Mouse (Mus musculus) spleen, adult 2 months (tissue): ENCODE measurements around the gene Tsfm. TPM values are rescaled to one million over a fixed set of nuclear protein-coding genes. Genes with fewer than 3 reads are reported as not detected.

ENCODE experiments used
- DNase-seq, 2 experiments: peaks; one replicate each; pipeline versions ENCODE4 v3.0.0 to v3.0.0-alpha.2; 2012 to 2021; ENCODE audit warnings: low spot score in 2 of 2, low read depth in 1 of 2
- H3K27ac ChIP-seq: fragments of 200-500 bp; 2 replicates; pipeline ENCODE4 v1.5.1; 2012; ENCODE audit warnings: low read length, inconsistent platforms; ENCODE audit not compliant: insufficient read depth
- H3K27me3 ChIP-seq: fragments of 200-500 bp; 2 replicates; pipeline ENCODE4 v1.6.1; 2012; ENCODE audit warnings: mild to moderate bottlenecking, moderate library complexity, low read length, inconsistent platforms; ENCODE audit not compliant: control insufficient read depth, insufficient read depth
- H3K36me3 ChIP-seq: fragments of 200-500 bp; 2 replicates; pipeline ENCODE4 v1.6.1; 2012; ENCODE audit warnings: mild to moderate bottlenecking, low read length, inconsistent platforms; ENCODE audit not compliant: control insufficient read depth, insufficient read depth
- H3K4me1 ChIP-seq: fragments of 200-500 bp; 2 replicates; pipeline ENCODE4 v1.6.1; 2011; ENCODE audit warnings: inconsistent platforms; ENCODE audit not compliant: control insufficient read depth, insufficient read depth, insufficient read length
- H3K4me3 ChIP-seq: fragments of 200-500 bp; 2 replicates; pipeline ENCODE4 v1.5.1; 2011; ENCODE audit warnings: mild to moderate bottlenecking, inconsistent platforms; ENCODE audit not compliant: insufficient read depth, insufficient read length; ENCODE audit errors: extremely low read depth
- CTCF ChIP-seq: fragments of 200-500 bp; IDR thresholded peaks from 2 replicates; pipeline ENCODE4 v1.5.1; 2011; ENCODE audit warnings: mild to moderate bottlenecking, inconsistent platforms; ENCODE audit not compliant: insufficient read depth, insufficient read length, insufficient replicate concordance; ENCODE audit errors: extremely low read depth
- POLR2A ChIP-seq: fragments of 200-500 bp; IDR thresholded peaks from 2 replicates; pipeline ENCODE4 v1.6.1; 2011; ENCODE audit warnings: low read depth, low read length, inconsistent platforms
- WGBS: fragments of 180-500 bp; shearing (Covaris S2); methylation state at CpG from one replicate; pipeline ENCODE4 v1.1.7; 2018; 5-methylcytosine and 5-hydroxymethylcytosine counted together
- polyA plus RNA-seq: library from polyadenylated mRNA; depleted of rRNA; stranded (reverse); fragments of >200 nt; gene quantifications from 2 replicates; pipeline ENCODE4 v1.2.3, GENCODE M21; 2012; rRNA removed

Tsfm gene
- polyA plus RNA-seq, 1 experiment: 17.1 TPM

DNA sequence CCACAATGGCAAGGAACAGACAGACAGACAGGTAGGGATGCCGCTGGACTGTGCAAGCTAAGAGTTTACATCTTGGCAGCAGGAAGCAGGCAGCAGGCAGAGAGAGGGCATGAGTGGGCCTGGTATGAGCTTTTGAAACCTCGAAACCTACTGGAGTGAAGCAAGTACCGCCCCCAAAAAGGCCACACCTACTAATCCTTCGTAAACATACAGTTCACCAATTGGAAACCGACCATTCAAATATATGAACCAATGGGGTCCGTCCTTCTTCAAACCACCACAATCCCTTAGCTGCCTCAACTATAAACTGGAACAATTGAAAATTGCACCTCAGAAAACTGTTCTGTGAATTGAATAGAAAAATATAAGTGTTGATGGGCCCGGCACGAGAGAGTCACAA is 66.8 kb downstream of the Tsfm start:
- 81% methylated on average over 8 of the region's 8 CpGs for WGBS
- H3K27ac ChIP-seq: no peak overlapping the region
- no peaks in the 10 kb centered on the region for H3K36me3 ChIP-seq
- H3K4me3 ChIP-seq: no peak overlapping the region
- no peak for DNase-seq
- H3K4me1 ChIP-seq: no peaks in the 10 kb centered on the region
- no peaks in the 10 kb centered on the region for H3K27me3 ChIP-seq
- TF ChIP-seq CTCF (no peak), POLR2A (no peak)

DNA sequence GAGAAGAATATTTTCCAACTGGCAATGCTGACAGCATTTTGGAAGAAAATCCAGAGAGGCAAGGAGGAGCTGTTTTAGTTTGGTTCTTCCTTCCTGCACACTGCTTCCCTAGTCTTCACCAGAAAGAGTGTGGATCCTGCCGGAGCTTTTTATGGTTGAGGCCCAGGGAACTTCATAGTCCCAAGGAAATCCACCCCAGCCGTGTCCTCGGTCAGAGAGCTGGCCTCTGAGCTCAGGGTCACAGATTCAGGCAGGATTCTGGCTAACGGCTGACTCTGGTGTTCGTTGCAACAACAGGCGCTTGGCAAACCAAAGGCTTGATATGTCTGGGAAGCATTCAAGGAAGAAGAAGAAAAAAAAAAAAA is 67.7 kb downstream of the Tsfm start:
- Histone ChIP-seq H3K27me3 (no peaks in the 10 kb centered on the region), H3K36me3 (no peaks in the 10 kb centered on the region), H3K27ac (no peak overlapping the region), H3K4me1 (no peaks in the 10 kb centered on the region), H3K4me3 (no peak overlapping the region)
- WGBS: 85% methylated on average over 6 of the region's 6 CpGs
- no peak for DNase-seq
- TF ChIP-seq CTCF (no peak), POLR2A (no peak)

DNA sequence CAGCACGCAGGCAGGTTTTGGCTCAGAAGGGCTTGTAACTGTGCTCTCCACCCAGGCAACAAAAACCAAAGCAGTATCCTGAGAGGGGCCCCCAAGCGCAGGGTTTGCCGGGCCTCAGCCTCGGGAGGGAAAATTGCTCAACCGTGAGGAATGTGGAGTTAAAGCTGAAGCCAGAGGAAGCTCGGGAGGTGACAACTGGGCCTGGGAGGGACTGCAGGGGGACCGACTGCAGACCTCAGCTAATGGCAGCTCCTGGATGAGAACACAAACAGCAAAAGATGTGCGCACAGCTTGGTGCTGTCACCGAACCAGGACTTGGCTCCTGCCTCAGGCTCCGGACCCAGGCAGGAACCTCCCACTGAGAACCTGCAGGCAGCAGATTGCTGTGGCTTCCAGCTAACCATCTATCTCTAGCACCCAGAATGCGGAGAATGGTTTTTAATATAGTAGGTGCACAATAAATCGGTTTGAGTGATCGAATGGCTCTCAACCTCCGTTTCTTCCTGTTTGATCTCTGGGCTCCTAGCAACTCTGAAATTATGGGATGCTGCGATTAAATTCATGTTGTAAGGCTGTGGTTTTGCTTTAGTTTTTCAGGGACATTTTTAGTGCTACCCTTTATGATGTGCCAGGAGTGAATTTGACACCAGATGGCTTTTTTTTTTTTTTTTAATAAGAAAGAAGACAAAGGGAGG is 68.2 kb downstream of the Tsfm start:
- Histone ChIP-seq H3K4me1 (no peaks in the 10 kb centered on the region), H3K27me3 (no peaks in the 10 kb centered on the region), H3K36me3 (no peaks in the 10 kb centered on the region), H3K4me3 (no peak overlapping the region), H3K27ac (peak overlapping the region; percentile 4; the same call in 1 of the 2 replicates)
- TF ChIP-seq POLR2A (no peak), CTCF (no peak)
- WGBS: 56% methylated on average over 15 of the region's 15 CpGs
- no peak for DNase-seq

DNA sequence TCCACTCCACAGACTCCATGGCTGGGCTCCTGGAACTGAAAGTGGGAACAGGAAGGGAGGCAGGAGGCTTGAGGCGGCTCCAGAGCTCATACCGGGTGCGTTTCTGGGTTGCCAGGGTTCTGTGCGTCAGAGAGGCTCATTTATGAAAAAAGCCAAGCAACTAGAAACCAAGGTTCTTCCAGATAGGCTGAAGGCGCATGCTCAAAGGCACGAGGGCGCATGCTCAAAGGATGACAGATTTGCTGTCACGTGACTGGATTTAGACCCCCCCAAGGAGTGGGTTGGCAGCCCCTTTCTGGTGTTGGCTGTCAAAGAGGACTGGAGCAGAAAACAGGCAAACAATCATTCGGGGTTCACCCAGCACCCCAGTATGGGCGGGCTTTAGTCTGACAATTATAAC is 68.9 kb downstream of the Tsfm start:
- Histone ChIP-seq H3K4me3 (no peak overlapping the region), H3K36me3 (no peaks in the 10 kb centered on the region), H3K4me1 (no peaks in the 10 kb centered on the region), H3K27me3 (no peaks in the 10 kb centered on the region), H3K27ac (no peak overlapping the region)
- TF ChIP-seq POLR2A (no peak), CTCF (no peak)
- 84% methylated on average over 10 of the region's 10 CpGs for WGBS
- no peak for DNase-seq

Other genes starting within 250 kb of the Tsfm start
- 6.6 and 6.8 TPM in 2 replicates for gene Atp23, start 129.5 kb downstream of the Tsfm start, polyA plus RNA-seq
- gene Ctdsp2, start 52.1 kb downstream of the Tsfm start, polyA plus RNA-seq: 61.4 and 67.3 TPM in 2 replicates
- gene Avil, start 30.1 kb downstream of the Tsfm start, polyA plus RNA-seq: 0.06 and 0.09 TPM in 2 replicates
- 14.6 and 14.9 TPM in 2 replicates for gene Mettl1, start 10.6 kb upstream of the Tsfm start, polyA plus RNA-seq
- gene Eef1akmt3, start 10.7 kb upstream of the Tsfm start, polyA plus RNA-seq: 0.35 and 0.42 TPM in 2 replicates
- 0.20 and 0.26 TPM in 2 replicates for gene Cyp27b1, start 17.4 kb upstream of the Tsfm start, polyA plus RNA-seq
- 3.1 and 4.1 TPM in 2 replicates for gene March9, start 29.3 kb upstream of the Tsfm start, polyA plus RNA-seq
- 106 and 140 TPM in 2 replicates for gene Cdk4, start 32.7 kb upstream of the Tsfm start, polyA plus RNA-seq
- gene Tspan31, start 39.4 kb upstream of the Tsfm start, polyA plus RNA-seq: 29.9 and 32.4 TPM in 2 replicates
- 45.6 and 60.9 TPM in 2 replicates for gene Agap2, start 44.4 kb upstream of the Tsfm start, polyA plus RNA-seq
- gene Os9, start 90.3 kb upstream of the Tsfm start, polyA plus RNA-seq: 48.7 and 57.4 TPM in 2 replicates
- gene B4galnt1, start 134.4 kb upstream of the Tsfm start, polyA plus RNA-seq: 284 and 346 TPM in 2 replicates
- 0.94 and 1.1 TPM in 2 replicates for gene Slc26a10, start 149.8 kb upstream of the Tsfm start, polyA plus RNA-seq
- gene Arhgef25, start 159.2 kb upstream of the Tsfm start, polyA plus RNA-seq: 8.5 and 9.2 TPM in 2 replicates
- 67.9 and 83.7 TPM in 2 replicates for gene Dtx3, start 164.9 kb upstream of the Tsfm start, polyA plus RNA-seq
- gene Pip4k2c, start 180.7 kb upstream of the Tsfm start, polyA plus RNA-seq: 22.2 and 24.3 TPM in 2 replicates
- gene Kif5a, start 232.5 kb upstream of the Tsfm start, polyA plus RNA-seq: 0.41 and 0.72 TPM in 2 replicates
- 94.8 and 101 TPM in 2 replicates for gene Dctn2, start 235.5 kb upstream of the Tsfm start, polyA plus RNA-seq